Mouse (Mus musculus) granulocyte monocyte progenitor cell, adult 5-6 weeks (primary cell): ENCODE measurements at regions not wholly inside any gene's neighbourhood (a gene's known extent, or its start where the extent isn't known, plus 50 kb on each side); places are given as distances from the start of the nearest gene placed in this dataset.

Experiments
- ATAC-seq: replicated peaks from 2 replicates; pipeline ENCODE4 v1.8.0; 2016; ENCODE audit warnings: mild to moderate bottlenecking, moderate TSS enrichment, inconsistent platforms; ENCODE audit not compliant: poor library complexity, severe bottlenecking

- ATAC-seq: no peak
Measured at GRCm38 (mm10) chr1:33058010-33058409, 510.9 kb upstream of the Gm5415 start.

- ATAC-seq: no peak
Measured at GRCm38 (mm10) chr1:33044388-33044787, 497.3 kb upstream of the Gm5415 start.

GRCm38 (mm10) chr1:33042424-33042823 lies 495.3 kb upstream of the Gm5415 start:
- ATAC-seq: no peak

GRCm38 (mm10) chr1:33040740-33041139 lies 493.6 kb upstream of the Gm5415 start:
- no peak for ATAC-seq

- no peak for ATAC-seq
Measured at GRCm38 (mm10) chr1:33031991-33032390, 484.9 kb upstream of the Gm5415 start.

GRCm38 (mm10) chr1:33026683-33027415 lies 479.8 kb upstream of the Gm5415 start:
- ATAC-seq: no peak

- ATAC-seq: no peak
Measured at GRCm38 (mm10) chr1:33025379-33025778, 478.3 kb upstream of the Gm5415 start.

GRCm38 (mm10) chr1:33022852-33023251 lies 475.8 kb upstream of the Gm5415 start:
- ATAC-seq: no peak; the same call in 1 of the 2 replicates

- no peak for ATAC-seq
Measured at GRCm38 (mm10) chr1:33003992-33004391, 456.9 kb upstream of the Gm5415 start.

- ATAC-seq: no peak
Measured at GRCm38 (mm10) chr1:32964957-32965356, 417.9 kb upstream of the Gm5415 start.

- ATAC-seq: no peak
Measured at GRCm38 (mm10) chr1:32959316-32959715, 412.2 kb upstream of the Gm5415 start.

GRCm38 (mm10) chr1:32946254-32946653 lies 399.2 kb upstream of the Gm5415 start:
- no peak for ATAC-seq

- ATAC-seq: no peak
Measured at GRCm38 (mm10) chr1:32930381-32930780, 383.3 kb upstream of the Gm5415 start.

GRCm38 (mm10) chr1:32902437-32902836 lies 355.3 kb upstream of the Gm5415 start:
- no peak for ATAC-seq

- ATAC-seq: no peak
Measured at GRCm38 (mm10) chr1:32887728-32888127, 340.6 kb upstream of the Gm5415 start.

GRCm38 (mm10) chr1:32872920-32873319 lies 325.8 kb upstream of the Gm5415 start:
- no peak for ATAC-seq

GRCm38 (mm10) chr1:32866111-32866510 lies 319.0 kb upstream of the Gm5415 start:
- no peak for ATAC-seq

- no peak for ATAC-seq
Measured at GRCm38 (mm10) chr1:32858040-32858439, 310.9 kb upstream of the Gm5415 start.
